Mouse (Mus musculus) heart, adult 9 months (tissue): ENCODE data around the gene Shroom1.
"Not testable (repeated sequence)": the region's sequence is repeated elsewhere in the genome, so short reads cannot be mapped to it uniquely, and the experiment has no call there.

Source experiments
- DNase-seq, 2 experiments: peaks; one replicate each; pipeline ENCODE4 v3.0.0; 2022; ENCODE audit warnings: low spot score in 2 of 2

Gene Shroom1

GRCm38 (mm10) chr11:53456474-53457371 is at the start of gene Shroom1, which contains the start of gene Gm10447:
TSS of gene Shroom1 (plus strand) at chr11:53457205.
TSS of gene Gm10447 (minus strand) at chr11:53457110.
- DNase-seq, result peak; percentile 48 to 59

DNA sequence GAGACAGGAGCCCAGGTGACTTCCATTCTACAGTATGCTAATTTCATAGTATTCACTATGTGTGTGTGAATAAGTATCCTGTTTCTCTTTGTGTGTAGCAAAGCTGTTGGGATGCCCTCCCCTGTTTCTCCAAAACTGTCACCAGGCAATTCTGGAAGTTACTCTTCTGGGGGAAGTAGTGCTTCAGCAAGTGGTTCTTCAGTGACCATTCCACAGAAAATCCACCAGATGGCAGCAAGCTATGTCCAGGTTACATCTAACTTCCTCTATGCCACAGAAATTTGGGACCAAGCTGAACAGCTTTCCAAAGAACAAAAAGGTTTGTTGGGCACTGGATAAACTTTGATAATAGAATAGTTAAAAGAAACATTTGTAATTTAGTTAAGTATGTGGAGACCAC is 45.3 kb upstream of the Shroom1 start:
- DNase-seq, result no peak

GRCm38 (mm10) chr11:53413871-53414270 is 43.1 kb upstream of the Shroom1 start:
- DNase-seq, result no peak

- no peak for DNase-seq
Observed at GRCm38 (mm10) chr11:53418048-53418447, 39.0 kb upstream of the Shroom1 start.

GRCm38 (mm10) chr11:53423036-53423435 is 34.0 kb upstream of the Shroom1 start, which contains the start of gene Leap2:
TSS of gene Leap2 (minus strand) at chr11:53423170.
- DNase-seq, result no peak

DNA sequence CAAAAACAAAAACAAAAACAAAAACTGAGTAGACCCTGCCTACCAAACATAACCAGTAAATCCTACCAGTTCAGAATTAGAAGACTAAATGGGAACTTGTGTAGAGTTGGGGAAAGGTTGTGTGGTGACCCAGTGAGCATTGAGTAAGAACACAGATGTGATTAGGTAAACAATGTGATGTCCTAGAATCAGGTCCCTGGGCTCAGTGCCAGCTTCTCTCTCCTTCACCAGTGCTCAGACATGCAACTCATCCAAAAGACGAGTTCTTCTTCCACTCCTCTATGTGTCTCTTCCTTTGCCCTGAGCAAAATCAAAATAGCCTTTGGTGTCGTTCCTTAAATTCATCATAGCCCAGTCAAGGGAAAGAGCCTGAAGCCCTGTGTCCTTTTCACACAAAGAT is 32.2 kb upstream of the Shroom1 start:
- DNase-seq, result no peak

DNA sequence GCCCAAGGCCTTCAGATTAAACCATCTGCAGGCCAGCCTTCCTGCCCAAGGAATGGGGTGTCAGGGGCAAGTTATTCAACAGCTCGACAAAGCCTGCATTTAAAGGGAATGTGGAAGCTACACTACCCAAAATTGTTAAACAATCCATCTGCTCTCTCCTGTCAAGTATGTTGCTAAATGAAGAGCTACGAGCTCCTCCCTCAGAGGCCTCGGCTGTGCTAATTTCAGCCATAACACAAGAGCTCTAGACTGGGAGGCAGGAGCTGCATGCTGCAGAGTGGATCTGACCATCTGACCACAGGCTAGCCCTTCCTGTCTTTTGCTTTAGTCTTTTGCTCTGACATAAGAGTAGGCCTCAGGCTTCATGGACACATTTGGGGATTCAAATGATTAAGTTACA is 31.8 kb upstream of the Shroom1 start:
- DNase-seq, result no peak

DNA sequence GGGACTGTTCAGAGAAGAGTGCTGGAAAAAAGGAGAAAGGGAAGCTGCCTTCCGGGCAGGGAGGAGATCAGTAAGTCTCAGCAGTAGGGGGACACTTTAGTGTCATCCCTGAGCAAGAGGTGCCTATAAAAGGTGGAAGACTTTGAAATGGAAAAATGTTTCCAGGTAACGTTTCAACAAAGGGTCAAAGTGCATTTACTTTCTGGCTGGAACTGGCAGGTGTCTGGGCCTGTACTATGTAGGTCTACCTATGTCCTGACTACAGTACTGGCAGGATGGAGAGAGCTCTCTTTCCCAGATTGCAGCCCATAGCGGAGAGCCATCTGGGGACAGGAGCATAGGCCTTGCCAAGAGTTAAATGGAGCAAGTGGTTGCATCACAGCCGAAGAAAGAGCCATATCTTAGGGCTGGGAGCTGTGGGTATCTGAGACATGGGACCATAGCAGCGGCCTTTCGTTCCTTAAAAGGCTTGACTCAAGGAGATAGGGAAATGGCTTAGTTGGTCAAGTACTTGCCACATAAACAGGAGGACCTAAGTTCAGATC is 31.2 kb upstream of the Shroom1 start:
- no peak for DNase-seq

DNA sequence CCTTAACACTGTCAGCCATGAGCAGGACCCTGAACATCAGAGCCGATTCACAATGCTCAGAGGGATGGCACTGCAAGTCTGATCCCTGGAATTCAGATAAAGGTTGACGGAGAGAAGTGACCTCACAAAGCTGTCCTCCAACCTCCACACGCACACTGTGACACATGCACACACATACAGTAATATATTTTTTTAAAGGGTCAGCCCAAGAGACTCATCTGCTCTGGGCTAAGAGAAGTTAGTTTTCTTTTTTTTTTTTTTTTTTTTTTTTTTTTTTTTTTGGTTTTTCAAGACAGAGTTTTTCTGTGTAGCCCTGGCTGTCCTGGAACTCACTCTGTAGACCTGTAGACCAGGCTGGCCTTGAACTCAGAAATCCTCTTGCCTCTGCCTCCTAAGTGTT is 30.1 kb upstream of the Shroom1 start:
- not testable (repeated sequence) for DNase-seq

DNA sequence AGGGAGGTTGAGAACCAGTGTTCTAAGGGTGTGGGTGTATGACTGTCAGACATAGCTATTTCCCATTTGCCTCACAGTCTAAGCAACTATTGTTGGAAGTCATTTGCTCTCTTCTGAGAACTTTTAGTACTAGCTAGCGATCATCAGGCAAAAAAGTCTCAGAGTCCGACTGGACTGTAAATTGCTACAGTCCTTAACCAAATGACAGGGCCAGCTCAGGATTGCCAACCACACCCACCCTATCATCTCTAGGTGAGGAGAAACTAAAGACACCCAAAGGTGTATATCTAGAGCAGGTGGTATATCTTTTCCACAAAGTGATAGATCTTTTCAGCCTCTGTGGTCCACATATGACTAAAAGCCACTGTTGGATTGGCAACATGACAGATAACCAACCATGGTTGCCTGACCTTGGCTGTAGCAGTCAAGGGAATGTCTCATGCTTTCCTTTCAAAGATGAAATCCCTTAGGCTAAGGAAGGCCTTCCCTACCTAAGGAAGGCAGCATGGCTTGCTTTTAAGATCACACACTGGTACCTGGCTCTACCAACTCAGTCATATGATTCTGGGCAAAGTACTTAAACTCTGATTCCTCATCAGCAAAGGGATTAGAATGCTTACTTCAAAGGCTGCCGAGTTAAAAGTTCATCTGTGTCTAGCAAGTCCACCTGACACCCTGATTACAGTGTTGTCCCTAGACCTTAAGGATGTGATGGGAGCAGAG is 28.9 kb upstream of the Shroom1 start:
- DNase-seq, result no peak

GRCm38 (mm10) chr11:53428716-53429057 is 28.3 kb upstream of the Shroom1 start:
- no peak for DNase-seq

- no peak for DNase-seq
Observed at GRCm38 (mm10) chr11:53429182-53429581, 27.8 kb upstream of the Shroom1 start.

DNA sequence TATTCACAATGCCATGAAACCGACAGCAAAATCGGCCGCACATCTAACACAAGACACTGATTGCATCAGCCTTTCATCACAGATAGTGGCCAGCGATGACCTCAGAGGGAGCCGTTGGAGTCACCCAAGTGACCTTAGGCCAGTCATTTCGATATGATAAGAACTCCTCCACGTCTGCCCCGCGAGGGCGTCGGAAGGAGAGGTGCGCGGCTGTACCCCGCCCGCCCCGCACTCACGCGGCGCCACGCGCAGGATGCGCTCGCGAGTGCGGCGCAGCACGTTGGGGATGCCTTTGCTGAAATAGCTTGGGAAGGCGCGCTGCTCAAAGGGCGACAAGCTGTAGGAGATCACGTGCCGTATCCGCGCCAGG is 26.7 kb upstream of the Shroom1 start:
- DNase-seq, result no peak

DNA sequence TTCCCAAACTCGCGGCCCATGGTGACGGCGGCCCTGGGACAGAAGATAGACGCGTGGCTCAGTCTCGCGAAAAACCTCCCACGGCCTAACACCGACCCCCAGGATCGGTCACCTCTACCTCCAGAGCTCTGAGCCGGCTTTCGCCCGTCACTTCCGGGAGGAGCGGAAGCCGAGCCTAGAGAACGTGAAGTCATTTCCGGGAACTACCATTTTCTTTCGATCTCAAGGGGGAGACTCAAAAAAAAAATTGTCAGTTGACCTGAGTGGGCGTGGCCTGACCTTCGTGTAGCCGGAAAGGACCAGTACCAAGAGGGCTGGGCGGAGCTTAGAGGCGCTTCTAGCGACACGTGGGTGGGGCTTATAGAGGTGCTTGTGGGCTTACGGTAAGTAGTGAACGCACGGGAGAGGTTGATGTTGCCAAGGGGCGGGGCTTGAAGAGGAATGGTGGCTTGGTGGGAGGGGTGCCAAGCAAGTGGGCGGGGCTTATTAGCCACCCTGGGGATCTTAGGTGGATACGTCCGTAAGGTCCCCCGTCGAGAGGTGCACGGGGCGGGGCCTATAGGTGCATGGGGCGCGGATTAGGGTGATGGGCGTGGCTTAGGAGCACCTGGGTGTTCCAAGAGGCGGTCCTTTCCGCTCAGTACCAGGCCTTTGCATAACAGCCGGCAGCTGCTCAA is 26.2 kb upstream of the Shroom1 start, which contains the start of the genes Uqcrq and Gdf9:
Gene Uqcrq (minus strand): TSS at position 162 of the 677 bp plus-strand sequence.
Gene Gdf9 (plus strand): TSS at position 354 of the 677 bp plus-strand sequence.
- peak; percentile 99 for DNase-seq

DNA sequence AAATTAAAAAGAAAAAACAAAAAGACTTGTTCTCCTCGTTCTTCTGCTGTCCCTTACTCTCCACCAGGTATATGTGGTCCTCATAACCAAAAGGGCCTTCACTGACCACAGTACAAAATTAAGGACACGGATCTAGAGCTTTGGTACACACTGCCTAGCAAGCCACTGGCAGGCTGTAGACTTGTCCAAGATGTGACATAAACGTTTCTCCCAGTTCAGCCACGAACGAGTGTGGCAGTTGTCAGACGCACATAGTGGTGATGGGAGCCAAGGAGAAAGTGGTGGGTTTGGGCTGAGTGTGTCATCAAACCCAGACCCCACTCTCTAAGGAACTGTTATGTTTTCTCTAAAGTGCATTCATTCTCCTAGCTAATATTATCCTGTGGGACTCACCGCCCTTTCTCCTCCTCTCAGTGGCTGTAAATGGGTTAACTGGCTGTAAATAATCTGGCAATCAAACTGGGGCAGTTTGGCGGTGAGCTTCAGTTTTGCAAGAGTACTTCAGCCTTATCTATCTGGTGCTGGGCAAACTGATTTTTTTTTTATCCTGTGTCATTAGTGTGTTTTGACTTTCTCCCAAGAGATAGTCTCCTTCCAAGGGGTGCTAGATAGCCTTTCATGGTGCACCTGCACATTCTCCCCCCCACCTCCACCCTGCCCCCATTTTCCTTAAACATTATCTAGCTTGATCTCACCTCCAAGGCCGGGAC is 25.5 kb upstream of the Shroom1 start:
- peak; percentile 18 to 22 for DNase-seq

GRCm38 (mm10) chr11:53433057-53433456 is 23.9 kb upstream of the Shroom1 start:
- no peak for DNase-seq

DNA sequence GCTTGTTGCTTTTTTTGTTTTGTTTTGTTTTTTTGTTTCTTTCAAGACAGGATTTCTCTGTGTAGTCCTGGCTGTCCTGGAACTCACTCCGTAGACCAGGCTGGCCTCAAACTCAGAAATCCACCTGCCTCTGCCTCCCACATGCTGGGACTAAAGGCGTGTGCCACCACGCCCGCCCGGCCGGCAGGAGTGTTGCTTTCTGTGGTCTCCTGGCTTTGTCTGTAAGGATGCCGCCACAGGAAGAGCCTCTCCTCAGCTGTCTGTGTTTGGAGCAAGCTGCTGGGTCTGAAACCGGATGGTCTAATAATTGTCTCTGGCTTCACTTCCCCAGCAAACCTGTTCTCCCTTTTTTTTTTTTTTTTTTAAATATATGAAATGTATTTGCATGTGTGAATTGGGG is 21.5 kb upstream of the Shroom1 start:
- no peak for DNase-seq

DNA sequence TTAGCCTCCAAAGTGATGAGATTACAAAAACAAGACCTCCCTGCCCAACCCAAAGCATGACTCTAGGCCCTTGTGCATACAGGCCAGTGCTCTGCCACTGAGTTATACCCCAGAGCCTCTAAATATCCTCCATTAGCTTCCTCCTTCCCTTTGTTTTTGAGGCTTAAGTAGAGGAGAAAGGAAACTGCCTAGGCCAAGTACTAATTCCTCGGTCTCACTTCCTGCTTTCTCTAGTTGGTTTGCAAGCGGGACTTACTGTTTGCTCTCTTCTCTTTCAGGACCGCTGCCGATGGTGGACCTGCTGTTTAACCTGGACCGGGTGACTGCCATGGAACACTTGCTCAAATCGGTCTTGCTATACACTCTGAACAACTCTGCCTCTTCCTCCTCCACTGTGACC is 20.7 kb upstream of the Shroom1 start:
- no peak for DNase-seq

DNA sequence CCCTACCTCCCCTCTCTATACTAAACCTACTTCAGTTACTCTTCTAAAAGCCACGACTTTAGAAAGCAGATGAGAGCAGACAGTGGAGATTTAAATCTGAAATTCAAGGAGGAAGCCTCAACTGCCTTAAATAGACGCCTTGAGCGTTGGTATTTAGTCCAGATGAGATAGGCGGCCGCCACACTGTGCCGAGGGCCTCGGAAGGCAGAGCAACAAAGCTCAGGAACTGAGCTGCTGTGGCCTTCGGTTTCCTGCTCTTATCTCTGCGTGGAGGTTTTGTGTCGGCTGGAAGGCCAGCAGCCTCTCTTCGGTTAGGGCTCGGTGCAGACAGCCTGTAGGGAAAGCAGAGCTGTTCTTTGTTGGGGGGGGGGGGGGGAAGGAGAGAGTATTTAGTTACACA is 15.1 kb upstream of the Shroom1 start:
- DNase-seq, result no peak

DNA sequence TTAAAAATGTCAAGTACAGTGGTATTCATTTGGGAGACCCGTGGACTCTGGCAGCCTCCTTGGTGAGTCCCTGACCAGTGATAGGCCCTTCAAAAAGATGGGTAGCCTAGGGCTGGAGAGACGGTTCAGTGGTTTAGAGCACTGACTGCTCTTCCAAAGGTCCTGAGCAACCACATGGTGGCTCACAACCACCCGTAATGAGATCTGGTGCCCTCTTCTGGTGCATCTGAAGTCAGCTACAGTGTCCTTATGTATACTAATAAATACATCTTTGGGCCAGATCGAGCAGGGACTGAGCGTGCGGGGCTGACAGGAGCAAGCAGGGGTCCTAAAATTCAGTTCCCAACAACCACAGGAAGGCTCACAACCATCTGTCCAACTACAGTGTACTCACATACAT is 13.1 kb upstream of the Shroom1 start:
- no peak for DNase-seq

- no peak for DNase-seq
Observed at GRCm38 (mm10) chr11:53445562-53445961, 11.4 kb upstream of the Shroom1 start.
